ENCODE assay signal across 28 mouse cellular contexts in the genomic region with DNA sequence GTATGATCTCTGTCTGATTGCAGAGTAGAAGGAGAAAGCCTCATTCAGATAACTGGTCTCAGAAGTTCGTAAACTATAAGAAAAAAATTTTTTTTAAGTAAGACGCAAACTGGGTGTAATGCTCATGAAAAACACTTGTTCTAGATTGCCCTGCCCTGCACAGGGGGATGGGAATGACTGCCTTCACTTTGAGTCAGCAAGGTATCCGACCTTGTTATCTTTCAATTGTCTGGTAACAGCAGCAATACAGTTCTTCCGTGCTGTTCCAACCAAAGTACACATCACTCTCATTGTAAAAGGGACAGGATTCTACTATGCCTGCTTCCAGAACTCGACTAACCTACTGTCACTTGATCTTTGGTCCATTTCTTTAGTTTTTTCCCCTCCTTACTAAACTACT.
"Had no signal": no experiment of that assay in that cellular context is flagged by ENCODE, and none has a peak within 500 bp of the region (broad histone marks: within the 10 kb centered on the region; RNA-seq: fewer than 3 reads in every experiment).

No protein-coding gene starts in this region.

- H3K4me3 ChIP-seq: embryonic facial prominence, embryonic 10.5 days; embryonic facial prominence, embryonic 12.5 days; embryonic facial prominence, embryonic 13.5 days; embryonic facial prominence, embryonic 15.5 days; erythroblast, embryonic 14.5 days; forebrain, embryonic 10.5 days; forebrain, embryonic 12.5 days; forebrain, embryonic 13.5 days; forebrain, embryonic 15.5 days; gastrocnemius, adult 2 months; heart, adult 2 months had no signal

- H3K9ac ChIP-seq: embryonic facial prominence, embryonic 12.5 days; embryonic facial prominence, embryonic 13.5 days; embryonic facial prominence, embryonic 15.5 days; forebrain, embryonic 12.5 days; forebrain, embryonic 13.5 days; forebrain, embryonic 15.5 days; forebrain, postnatal 0 days had no signal

- H3K27ac ChIP-seq: embryonic facial prominence, embryonic 10.5 days; embryonic facial prominence, embryonic 12.5 days; embryonic facial prominence, embryonic 13.5 days; embryonic facial prominence, embryonic 15.5 days; forebrain, embryonic 10.5 days; forebrain, embryonic 12.5 days; forebrain, embryonic 13.5 days; forebrain, embryonic 15.5 days; gastrocnemius, adult 2 months; heart, adult 2 months had no signal

- H3K27me3 ChIP-seq: embryonic facial prominence, embryonic 12.5 days; embryonic facial prominence, embryonic 13.5 days; embryonic facial prominence, embryonic 15.5 days; forebrain, embryonic 12.5 days; forebrain, embryonic 13.5 days; forebrain, embryonic 15.5 days had no signal

- DNase-seq: cerebellum, adult 8-10 months; cerebellum, adult 9-10 months; cerebellum, adult 9-11 months; cerebellum, postnatal 10 days; cerebellum, postnatal 14 days; cerebellum, postnatal 25 days; cerebellum, postnatal 36 days; embryo, embryonic 11 days; forebrain, postnatal 0 days; gastrocnemius, adult 2 months; gastrocnemius, postnatal 10 days; gastrocnemius, postnatal 14 days; gastrocnemius, postnatal 25 days; gastrocnemius, postnatal 36 days; heart, adult 11 months; heart, adult 18-20 months; heart, adult 2 months had no signal

- H3K4me2 ChIP-seq: embryonic facial prominence, embryonic 12.5 days; embryonic facial prominence, embryonic 13.5 days; embryonic facial prominence, embryonic 15.5 days; forebrain, embryonic 12.5 days; forebrain, embryonic 13.5 days; forebrain, embryonic 15.5 days had no signal

- H3K4me1 ChIP-seq: embryonic facial prominence, embryonic 10.5 days; embryonic facial prominence, embryonic 12.5 days; embryonic facial prominence, embryonic 13.5 days; embryonic facial prominence, embryonic 15.5 days; forebrain, embryonic 10.5 days; forebrain, embryonic 12.5 days; forebrain, embryonic 13.5 days; forebrain, embryonic 15.5 days had no signal

- H3K9me3 ChIP-seq: embryonic facial prominence, embryonic 10.5 days; embryonic facial prominence, embryonic 12.5 days; embryonic facial prominence, embryonic 13.5 days; embryonic facial prominence, embryonic 15.5 days; forebrain, embryonic 10.5 days; forebrain, embryonic 12.5 days; forebrain, embryonic 13.5 days; forebrain, embryonic 15.5 days had no signal

- ATAC-seq: forebrain, embryonic 13.5 days; forebrain, embryonic 14.5 days; forebrain, embryonic 15.5 days; forebrain, embryonic 16.5 days; forebrain, postnatal 0 days had no signal
